Mouse (Mus musculus): ENCODE data around the gene Cpa4.

GRCm38 (mm10) chr6:30589819-30590218 lies 21.6 kb downstream of the Cpa4 start:
- TF ChIP-seq CTCF (IDR thresholded peaks at IDR 0.05) (no peak), EP300 (IDR thresholded peaks at IDR 0.05) (no peak)
